Mouse (Mus musculus): Measurements from ENCODE around the gene Plxnd1. TPM values are rescaled to one million over a fixed set of nuclear protein-coding genes. Genes with fewer than 3 reads are reported as not detected.
A peak's percentile ranks its signal among the peaks of the same experiment; 100 is the strongest.

The Plxnd1 gene
- polyA plus RNA-seq, 1 experiment from 2014 or later, result 4.2 TPM

- H3K9ac ChIP-seq (replicated peaks; ENCODE audit: low read depth, low read length), result no peak overlapping the region
- no peaks in the 10 kb centered on the region for H3K36me3 ChIP-seq (ENCODE audit: control insufficient read depth, insufficient read depth, low read length)
- 69% methylated on average over 5 of the region's 5 CpGs for WGBS
- peaks cover 18% of the 10 kb centered on the region for H3K27me3 ChIP-seq (ENCODE audit: control insufficient read depth, insufficient read depth, low read length)
- no peak overlapping the region for H3K27ac ChIP-seq (ENCODE audit: low read depth, low read length)
- H3K4me1 ChIP-seq (ENCODE audit: control insufficient read depth, insufficient read depth, low read length), result peaks cover 21% of the 10 kb centered on the region
- H3K4me3 ChIP-seq (ENCODE audit: low read depth, low read length), result no peak overlapping the region
- ATAC-seq (ENCODE audit: low read depth), result no peak
- no peaks in the 10 kb centered on the region for H3K9me3 ChIP-seq (ENCODE audit: control insufficient read depth, low read length)
- H3K4me2 ChIP-seq (ENCODE audit: low read depth, low read length), result no peak overlapping the region
These were observed 5.8 kb downstream of the Plxnd1 start for GRCm38 (mm10) chr6:115989032-115989431.

- H3K27me3 ChIP-seq (ENCODE audit: control insufficient read depth, insufficient read depth, low read length), result no peaks in the 10 kb centered on the region
- no peaks in the 10 kb centered on the region for H3K36me3 ChIP-seq (ENCODE audit: control insufficient read depth, insufficient read depth, low read length)
- H3K4me1 ChIP-seq (ENCODE audit: control insufficient read depth, insufficient read depth, low read length), result peaks cover 19% of the 10 kb centered on the region
- no peak overlapping the region for H3K4me2 ChIP-seq (ENCODE audit: low read depth, low read length)
- 40% methylated on average over 9 of the region's 9 CpGs for WGBS
- H3K9ac ChIP-seq (replicated peaks; ENCODE audit: low read depth, low read length), result no peak overlapping the region; the same call in 1 of the 2 replicates
- no peak overlapping the region for H3K4me3 ChIP-seq (ENCODE audit: low read depth, low read length)
- H3K9me3 ChIP-seq (ENCODE audit: control insufficient read depth, low read length), result no peaks in the 10 kb centered on the region
- ATAC-seq (ENCODE audit: low read depth), result peak; percentile 32; the same call in 1 of the 2 replicates
- no peak overlapping the region for H3K27ac ChIP-seq (ENCODE audit: low read depth, low read length)
These were observed 7.6 kb downstream of the Plxnd1 start for GRCm38 (mm10) chr6:115987096-115987747.

GRCm38 (mm10) chr6:115986472-115987095 lies 8.2 kb downstream of the Plxnd1 start:
- Histone ChIP-seq H3K4me1 (ENCODE audit: control insufficient read depth, insufficient read depth, low read length) (peaks cover 19% of the 10 kb centered on the region), H3K4me3 (ENCODE audit: low read depth, low read length) (no peak overlapping the region), H3K4me2 (ENCODE audit: low read depth, low read length) (no peak overlapping the region), H3K9me3 (ENCODE audit: control insufficient read depth, low read length) (no peaks in the 10 kb centered on the region), H3K27me3 (ENCODE audit: control insufficient read depth, insufficient read depth, low read length) (no peaks in the 10 kb centered on the region), H3K9ac (replicated peaks; ENCODE audit: low read depth, low read length) (no peak overlapping the region), H3K36me3 (ENCODE audit: control insufficient read depth, insufficient read depth, low read length) (no peaks in the 10 kb centered on the region), H3K27ac (ENCODE audit: low read depth, low read length) (no peak overlapping the region; the same call in 1 of the 2 replicates)
- WGBS, result 51% methylated on average over 12 of the region's 12 CpGs
- ATAC-seq (ENCODE audit: low read depth), result 0 out of 2 replicates have a peak, but pooled peaks have one; percentile 18

GRCm38 (mm10) chr6:115985622-115986021 lies 9.2 kb downstream of the Plxnd1 start:
- Histone ChIP-seq H3K27me3 (ENCODE audit: control insufficient read depth, insufficient read depth, low read length) (no peaks in the 10 kb centered on the region), H3K4me2 (ENCODE audit: low read depth, low read length) (no peak overlapping the region), H3K27ac (ENCODE audit: low read depth, low read length) (no peak overlapping the region), H3K4me3 (ENCODE audit: low read depth, low read length) (no peak overlapping the region), H3K9me3 (ENCODE audit: control insufficient read depth, low read length) (no peaks in the 10 kb centered on the region), H3K36me3 (ENCODE audit: control insufficient read depth, insufficient read depth, low read length) (no peaks in the 10 kb centered on the region), H3K4me1 (ENCODE audit: control insufficient read depth, insufficient read depth, low read length) (peaks cover 19% of the 10 kb centered on the region), H3K9ac (replicated peaks; ENCODE audit: low read depth, low read length) (no peak overlapping the region)
- 66% methylated on average over 9 of the region's 9 CpGs for WGBS
- no peak for ATAC-seq (ENCODE audit: low read depth)

- WGBS, result 48% methylated on average over 7 of the region's 7 CpGs
- ATAC-seq (ENCODE audit: low read depth), result no peak
- H3K4me1 ChIP-seq (ENCODE audit: control insufficient read depth, insufficient read depth, low read length), result peaks cover 19% of the 10 kb centered on the region
- H3K9ac ChIP-seq (replicated peaks; ENCODE audit: low read depth, low read length), result 0 out of 2 replicates have a peak overlapping the region, but pooled peaks have one; percentile 16
- H3K36me3 ChIP-seq (ENCODE audit: control insufficient read depth, insufficient read depth, low read length), result no peaks in the 10 kb centered on the region
- H3K9me3 ChIP-seq (ENCODE audit: control insufficient read depth, low read length), result no peaks in the 10 kb centered on the region
- H3K4me3 ChIP-seq (ENCODE audit: low read depth, low read length), result no peak overlapping the region
- H3K27me3 ChIP-seq (ENCODE audit: control insufficient read depth, insufficient read depth, low read length), result no peaks in the 10 kb centered on the region
- H3K4me2 ChIP-seq (ENCODE audit: low read depth, low read length), result no peak overlapping the region
- H3K27ac ChIP-seq (ENCODE audit: low read depth, low read length), result no peak overlapping the region
These were observed 10.2 kb downstream of the Plxnd1 start for GRCm38 (mm10) chr6:115984580-115984979.

GRCm38 (mm10) chr6:115983306-115984038 lies 11.3 kb downstream of the Plxnd1 start:
- Histone ChIP-seq H3K4me3 (ENCODE audit: low read depth, low read length) (no peak overlapping the region), H3K27me3 (ENCODE audit: control insufficient read depth, insufficient read depth, low read length) (no peaks in the 10 kb centered on the region), H3K9ac (replicated peaks; ENCODE audit: low read depth, low read length) (no peak overlapping the region), H3K36me3 (ENCODE audit: control insufficient read depth, insufficient read depth, low read length) (no peaks in the 10 kb centered on the region), H3K27ac (ENCODE audit: low read depth, low read length) (no peak overlapping the region), H3K9me3 (ENCODE audit: control insufficient read depth, low read length) (no peaks in the 10 kb centered on the region), H3K4me1 (ENCODE audit: control insufficient read depth, insufficient read depth, low read length) (peaks cover 19% of the 10 kb centered on the region), H3K4me2 (ENCODE audit: low read depth, low read length) (no peak overlapping the region)
- 32% methylated on average over 12 of the region's 12 CpGs for WGBS
- no peak for ATAC-seq (ENCODE audit: low read depth)

- no peak for ATAC-seq (ENCODE audit: low read depth)
- H3K27me3 ChIP-seq (ENCODE audit: control insufficient read depth, insufficient read depth, low read length), result no peaks in the 10 kb centered on the region
- no peak overlapping the region for H3K9ac ChIP-seq (replicated peaks; ENCODE audit: low read depth, low read length)
- no peak overlapping the region for H3K4me3 ChIP-seq (ENCODE audit: low read depth, low read length)
- no peak overlapping the region for H3K27ac ChIP-seq (ENCODE audit: low read depth, low read length)
- no peak overlapping the region for H3K4me2 ChIP-seq (ENCODE audit: low read depth, low read length)
- H3K36me3 ChIP-seq (ENCODE audit: control insufficient read depth, insufficient read depth, low read length), result no peaks in the 10 kb centered on the region
- no peaks in the 10 kb centered on the region for H3K9me3 ChIP-seq (ENCODE audit: control insufficient read depth, low read length)
- H3K4me1 ChIP-seq (ENCODE audit: control insufficient read depth, insufficient read depth, low read length), result peaks cover 19% of the 10 kb centered on the region
- WGBS, result 50% methylated on average over 7 of the region's 7 CpGs
These were observed 11.9 kb downstream of the Plxnd1 start for GRCm38 (mm10) chr6:115982889-115983288.

GRCm38 (mm10) chr6:115978596-115978995 lies 16.2 kb downstream of the Plxnd1 start:
- 70% methylated on average over 8 of the region's 8 CpGs for WGBS
- no peak overlapping the region for H3K4me2 ChIP-seq (ENCODE audit: low read depth, low read length)
- H3K4me1 ChIP-seq (ENCODE audit: control insufficient read depth, insufficient read depth, low read length), result peaks cover 8% of the 10 kb centered on the region; the same call in 1 of the 2 replicates
- no peaks in the 10 kb centered on the region for H3K36me3 ChIP-seq (ENCODE audit: control insufficient read depth, insufficient read depth, low read length)
- ATAC-seq (ENCODE audit: low read depth), result no peak
- H3K9ac ChIP-seq (replicated peaks; ENCODE audit: low read depth, low read length), result no peak overlapping the region
- no peak overlapping the region for H3K4me3 ChIP-seq (ENCODE audit: low read depth, low read length)
- H3K27me3 ChIP-seq (ENCODE audit: control insufficient read depth, insufficient read depth, low read length), result no peaks in the 10 kb centered on the region
- H3K9me3 ChIP-seq (ENCODE audit: control insufficient read depth, low read length), result no peaks in the 10 kb centered on the region
- H3K27ac ChIP-seq (ENCODE audit: low read depth, low read length), result no peak overlapping the region

GRCm38 (mm10) chr6:115977810-115978209 lies 17.0 kb downstream of the Plxnd1 start:
- Histone ChIP-seq H3K27me3 (ENCODE audit: control insufficient read depth, insufficient read depth, low read length) (no peaks in the 10 kb centered on the region), H3K4me1 (ENCODE audit: control insufficient read depth, insufficient read depth, low read length) (peaks cover 7% of the 10 kb centered on the region; the same call in 1 of the 2 replicates), H3K27ac (ENCODE audit: low read depth, low read length) (no peak overlapping the region), H3K9me3 (ENCODE audit: control insufficient read depth, low read length) (no peaks in the 10 kb centered on the region), H3K4me2 (ENCODE audit: low read depth, low read length) (no peak overlapping the region), H3K9ac (replicated peaks; ENCODE audit: low read depth, low read length) (no peak overlapping the region), H3K36me3 (ENCODE audit: control insufficient read depth, insufficient read depth, low read length) (no peaks in the 10 kb centered on the region), H3K4me3 (ENCODE audit: low read depth, low read length) (no peak overlapping the region)
- WGBS, result 77% methylated on average over 15 of the region's 15 CpGs
- no peak for ATAC-seq (ENCODE audit: low read depth)
